In genomic region chr7:132637292-132637691, GRCm38 (mm10) we compare ENCODE assay signal across 30 mouse cellular contexts. TPM values are rescaled to one million over a fixed set of nuclear protein-coding genes. Genes with fewer than 3 reads are reported as not detected.
DNase-seq lines count a peak whose midpoint lies in the region; ATAC-seq and TF ChIP-seq lines count a peak whose summit lies in the region.
"Had no signal": no experiment of that assay in that cellular context is flagged by ENCODE, and none has a peak within 500 bp of the region (broad histone marks: within the 10 kb centered on the region; RNA-seq: fewer than 3 reads in every experiment).

No protein-coding gene starts in this region.

- no peak for ATAC-seq in midbrain, embryonic 13.5 days
- no peak for ATAC-seq in midbrain, embryonic 16.5 days
- ATAC-seq in lung, embryonic 16.5 days (ENCODE audit: low read depth), result peak; percentile 26; the same call in 1 of the 2 replicates
- ATAC-seq in forebrain, postnatal 0 days, result no peak
- ATAC-seq: forebrain, embryonic 16.5 days; liver, embryonic 12.5 days had no signal

- peaks cover 18% of the 10 kb centered on the region for H3K4me1 ChIP-seq in midbrain, embryonic 13.5 days (replicated peaks)
- H3K4me1 ChIP-seq in midbrain, embryonic 16.5 days (ENCODE audit: control insufficient read depth, insufficient read depth, low read length), result no peaks in the 10 kb centered on the region
- H3K4me1 ChIP-seq in lung, embryonic 16.5 days (replicated peaks; ENCODE audit: control insufficient read depth, insufficient read depth, low read length), result peaks cover 12% of the 10 kb centered on the region
- no peaks in the 10 kb centered on the region for H3K4me1 ChIP-seq in forebrain, postnatal 0 days (ENCODE audit: insufficient read depth)
- H3K4me1 ChIP-seq: liver, embryonic 12.5 days; stomach, embryonic 15.5 days had no signal

- no peak overlapping the region for H3K27ac ChIP-seq in midbrain, embryonic 13.5 days
- H3K27ac ChIP-seq in midbrain, embryonic 16.5 days (ENCODE audit: low read length), result no peak overlapping the region
- no peak overlapping the region for H3K27ac ChIP-seq in lung, embryonic 16.5 days (ENCODE audit: low read length)
- H3K27ac ChIP-seq in forebrain, postnatal 0 days (ENCODE audit: low read depth, low read length), result no peak overlapping the region
- H3K27ac ChIP-seq: forebrain, embryonic 10.5 days; hindbrain, embryonic 14.5 days; limb, embryonic 13.5 days; liver, embryonic 12.5 days; neural tube, embryonic 12.5 days; stomach, embryonic 15.5 days had no signal

- DNase-seq in embryo, embryonic 10 days (ENCODE audit: low spot score), result peak; percentile 63
- no peak for DNase-seq in embryo, embryonic 9.5 days (ENCODE audit: extremely low spot score)
- DNase-seq in mesoderm, embryonic 11.5 days (ENCODE audit: low read depth, low spot score), result peak; percentile 43
- DNase-seq in forebrain, postnatal 0 days, result no peak
- DNase-seq in right cerebral cortex, postnatal 36 days (ENCODE audit: low spot score in 2 of 2), result no peak
- DNase-seq: adrenal gland, postnatal 14 days; cerebellum, adult 2 months; cerebellum, postnatal 25 days; gastrocnemius, postnatal 25 days; heart, postnatal 36 days; kidney, postnatal 36 days; right cerebral cortex, postnatal 4 days; thymus, adult 18-20 months; thymus, postnatal 4 days had no signal

- WGBS in midbrain, embryonic 13.5 days, result 31% methylated on average over 12 of the region's 12 CpGs
- 20% methylated on average over 12 of the region's 12 CpGs for WGBS in midbrain, embryonic 16.5 days
- WGBS in lung, embryonic 16.5 days, result 20% methylated on average over 12 of the region's 12 CpGs
- WGBS in forebrain, postnatal 0 days, result 64% methylated on average over 12 of the region's 12 CpGs

- H3K36me3 ChIP-seq in midbrain, embryonic 13.5 days, result no peaks in the 10 kb centered on the region
- H3K36me3 ChIP-seq in midbrain, embryonic 16.5 days (ENCODE audit: control insufficient read depth, insufficient read depth, low read length), result no peaks in the 10 kb centered on the region
- H3K36me3 ChIP-seq in lung, embryonic 16.5 days (ENCODE audit: control insufficient read depth, insufficient read depth, low read length), result no peaks in the 10 kb centered on the region
- no peaks in the 10 kb centered on the region for H3K36me3 ChIP-seq in forebrain, postnatal 0 days (ENCODE audit: insufficient read depth)
- H3K36me3 ChIP-seq: forebrain, embryonic 10.5 days; limb, embryonic 13.5 days; liver, embryonic 12.5 days; neural tube, embryonic 12.5 days; stomach, embryonic 15.5 days had no signal

- no peak overlapping the region for H3K4me3 ChIP-seq in midbrain, embryonic 13.5 days (replicated peaks)
- no peak overlapping the region for H3K4me3 ChIP-seq in midbrain, embryonic 16.5 days (ENCODE audit: low read depth, low read length)
- no peak overlapping the region for H3K4me3 ChIP-seq in lung, embryonic 16.5 days (ENCODE audit: low read length)
- no peak overlapping the region for H3K4me3 ChIP-seq in forebrain, postnatal 0 days (ENCODE audit: low read depth, low read length)
- H3K4me3 ChIP-seq: forebrain, embryonic 10.5 days; limb, embryonic 13.5 days; liver, embryonic 12.5 days; neural tube, embryonic 12.5 days; stomach, embryonic 15.5 days had no signal

- no peaks in the 10 kb centered on the region for H3K9me3 ChIP-seq in midbrain, embryonic 13.5 days
- H3K9me3 ChIP-seq in midbrain, embryonic 16.5 days (replicated peaks; ENCODE audit: control insufficient read depth, low read length, poor library complexity, severe bottlenecking), result no peaks in the 10 kb centered on the region
- no peaks in the 10 kb centered on the region for H3K9me3 ChIP-seq in lung, embryonic 16.5 days (ENCODE audit: control insufficient read depth, low read length)
- no peaks in the 10 kb centered on the region for H3K9me3 ChIP-seq in forebrain, postnatal 0 days (ENCODE audit: low read length)
- H3K9me3 ChIP-seq: forebrain, embryonic 10.5 days; limb, embryonic 13.5 days; liver, embryonic 12.5 days; neural tube, embryonic 12.5 days; stomach, embryonic 15.5 days had no signal

- H3K4me2 ChIP-seq in midbrain, embryonic 13.5 days (replicated peaks), result no peak overlapping the region
- no peak overlapping the region for H3K4me2 ChIP-seq in midbrain, embryonic 16.5 days (ENCODE audit: low read length)
- H3K4me2 ChIP-seq in lung, embryonic 16.5 days (ENCODE audit: low read depth, low read length), result no peak overlapping the region
- no peak overlapping the region for H3K4me2 ChIP-seq in forebrain, postnatal 0 days (ENCODE audit: low read depth)
- H3K4me2 ChIP-seq: hindbrain, embryonic 14.5 days; limb, embryonic 13.5 days; liver, embryonic 12.5 days; neural tube, embryonic 12.5 days; stomach, embryonic 15.5 days had no signal

- 0 out of 2 replicates have a peak overlapping the region, but pooled peaks have one; percentile 10 for H3K9ac ChIP-seq in midbrain, embryonic 13.5 days (replicated peaks)
- no peak overlapping the region for H3K9ac ChIP-seq in midbrain, embryonic 16.5 days (ENCODE audit: low read depth, low read length)
- no peak overlapping the region for H3K9ac ChIP-seq in lung, embryonic 16.5 days (ENCODE audit: low read length)
- no peak overlapping the region for H3K9ac ChIP-seq in forebrain, postnatal 0 days
- H3K9ac ChIP-seq: hindbrain, embryonic 14.5 days; limb, embryonic 13.5 days; liver, embryonic 12.5 days; neural tube, embryonic 12.5 days; stomach, embryonic 15.5 days had no signal

- no peak for TF ChIP-seq CTCF in forebrain, postnatal 0 days (IDR thresholded peaks at IDR 0.05; ENCODE audit: low read depth)

- H3K27me3 ChIP-seq in midbrain, embryonic 13.5 days, result peaks cover 15% of the 10 kb centered on the region; the same call in 1 of the 2 replicates
- H3K27me3 ChIP-seq in midbrain, embryonic 16.5 days (ENCODE audit: control insufficient read depth, insufficient read depth, low read depth, low read length), result no peaks in the 10 kb centered on the region; the same call in 1 of the 2 replicates
- no peaks in the 10 kb centered on the region for H3K27me3 ChIP-seq in lung, embryonic 16.5 days (ENCODE audit: control insufficient read depth, insufficient read depth, low read depth, low read length)
- H3K27me3 ChIP-seq in forebrain, postnatal 0 days (ENCODE audit: insufficient read depth, low read length), result no peaks in the 10 kb centered on the region
- H3K27me3 ChIP-seq: limb, embryonic 13.5 days; liver, embryonic 12.5 days; neural tube, embryonic 12.5 days had no signal

RNA-seq across cellular contexts. Expression of gene Lhpp, which starts 26.9 kb away (rescaled TPM):
- 21.0 and 21.2 TPM in 2 replicates for polyA plus RNA-seq in midbrain, embryonic 13.5 days (2015; fragmentation: Nextera tagmentation; extraction: Ambion mirVana)
- polyA plus RNA-seq in midbrain, embryonic 16.5 days (2015; fragmentation: Nextera tagmentation; extraction: Ambion mirVana), result 39.3 and 51.3 TPM in 2 replicates
- 15.9 and 18.8 TPM in 2 replicates for polyA plus RNA-seq in lung, embryonic 16.5 days (2015; fragmentation: Nextera tagmentation; extraction: Ambion mirVana)
- total RNA-seq in forebrain, postnatal 0 days (2014; rRNA removed), result 37.5 and 40.7 TPM in 2 replicates
- 50.1 and 53.8 TPM in 2 replicates for polyA plus RNA-seq in forebrain, postnatal 0 days (2015; fragmentation: Nextera tagmentation; extraction: Ambion mirVana)

RNA-seq across cellular contexts. Expression of gene Nkx1-2, which starts 37.9 kb away (rescaled TPM):
- polyA plus RNA-seq in midbrain, embryonic 13.5 days (2015; fragmentation: Nextera tagmentation; extraction: Ambion mirVana), result 0.82 and 0.97 TPM in 2 replicates
- 0.38 and 0.40 TPM in 2 replicates for polyA plus RNA-seq in midbrain, embryonic 16.5 days (2015; fragmentation: Nextera tagmentation; extraction: Ambion mirVana)
- polyA plus RNA-seq in lung, embryonic 16.5 days (2015; fragmentation: Nextera tagmentation; extraction: Ambion mirVana), result not detected in 2 replicates
- 0.08 TPM in 1 of 2 replicates, not detected in the other for total RNA-seq in forebrain, postnatal 0 days (2014; rRNA removed)
- not detected in 2 replicates for polyA plus RNA-seq in forebrain, postnatal 0 days (2015; fragmentation: Nextera tagmentation; extraction: Ambion mirVana)
- total RNA-seq: adrenal gland, postnatal 14 days; gastrocnemius, postnatal 25 days; heart, adult 8-10 months; heart, postnatal 36 days; left cerebral cortex, postnatal 25 days; megakaryocyte, adult 5-6 weeks had no signal
- polyA plus RNA-seq: cerebellum, adult 2 months; embryonic facial prominence, embryonic 11.5 days; heart, embryonic 14.5 days; kidney, embryonic 14.5 days; liver, embryonic 12.5 days had no signal

Comparison
In these comparisons a context has a peak if more than half of its experiments do, and no peak if none do; other contexts are left out.
1. DNase-seq: peak in embryo, embryonic 10 days (single experiment) and mesoderm, embryonic 11.5 days (single experiment); none in embryo, embryonic 9.5 days (single experiment), forebrain, postnatal 0 days (single experiment) and right cerebral cortex, postnatal 36 days (0 of 2).